Mouse (Mus musculus) spleen, adult 2 months (tissue): ENCODE measurements around the gene Syt7.

Source experiments
- CTCF ChIP-seq: fragments of 200-500 bp; IDR thresholded peaks from 2 replicates; pipeline ENCODE4 v1.5.1; 2011; ENCODE audit warnings: mild to moderate bottlenecking, inconsistent platforms; ENCODE audit not compliant: insufficient read depth, insufficient read length, insufficient replicate concordance; ENCODE audit errors: extremely low read depth
- POLR2A ChIP-seq: fragments of 200-500 bp; IDR thresholded peaks from 2 replicates; pipeline ENCODE4 v1.6.1; 2011; ENCODE audit warnings: low read depth, low read length, inconsistent platforms

DNA sequence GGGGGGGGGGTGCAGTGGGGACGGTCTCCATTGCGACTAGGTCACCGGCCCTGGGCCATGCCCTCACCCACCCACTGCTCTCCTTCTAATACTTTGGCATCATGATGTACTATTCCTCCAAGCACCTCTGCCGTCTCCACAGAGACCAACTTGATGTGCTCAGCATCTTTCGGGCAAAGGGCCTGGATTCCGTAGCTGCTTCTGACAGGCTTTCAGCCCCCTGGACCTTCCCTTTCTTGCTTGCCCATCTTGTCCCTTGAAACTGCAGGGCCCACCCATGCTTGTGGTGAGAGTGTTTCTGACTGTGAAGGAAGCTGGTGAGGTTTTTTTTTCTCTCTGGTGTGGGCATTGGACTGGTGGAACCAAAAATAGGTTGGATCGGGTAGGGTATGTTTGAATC, 2.1 kb downstream of the Syt7 start:
- TF ChIP-seq CTCF = no peak
- TF ChIP-seq POLR2A = no peak
